Mouse (Mus musculus) kidney, adult 11 months (tissue): Measurements from ENCODE around the gene Pax3.
A peak's percentile ranks its signal among the peaks of the same experiment; 100 is the strongest.

Source experiments
- DNase-seq: peaks from one replicate; pipeline ENCODE4 v3.0.0; 2022

The Pax3 gene

GRCm38 (mm10) chr1:78171671-78172070 is 25.3 kb downstream of the Pax3 start:
- no peak for DNase-seq

- DNase-seq: no peak
Measured at GRCm38 (mm10) chr1:78170771-78171170, 26.2 kb downstream of the Pax3 start.

DNA sequence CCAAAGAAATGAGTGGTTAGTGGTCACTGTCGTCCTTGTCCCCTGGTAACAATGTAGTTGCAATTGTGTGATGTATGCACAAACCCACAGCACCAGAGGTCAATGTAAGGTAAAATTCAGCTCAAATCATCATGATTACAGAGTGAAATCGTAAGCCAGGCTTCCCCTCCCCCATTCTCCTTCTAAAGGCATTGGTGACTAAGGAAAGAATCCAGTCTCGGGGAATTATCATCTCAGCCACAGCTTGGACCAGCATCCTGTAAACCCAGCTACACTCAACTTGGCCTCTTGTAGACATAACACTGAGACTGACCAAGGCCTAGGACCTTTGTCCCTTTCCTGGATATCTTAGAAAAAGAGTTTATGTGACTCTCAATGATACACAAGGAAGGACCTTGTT is 28.1 kb downstream of the Pax3 start:
- DNase-seq: no peak

DNA sequence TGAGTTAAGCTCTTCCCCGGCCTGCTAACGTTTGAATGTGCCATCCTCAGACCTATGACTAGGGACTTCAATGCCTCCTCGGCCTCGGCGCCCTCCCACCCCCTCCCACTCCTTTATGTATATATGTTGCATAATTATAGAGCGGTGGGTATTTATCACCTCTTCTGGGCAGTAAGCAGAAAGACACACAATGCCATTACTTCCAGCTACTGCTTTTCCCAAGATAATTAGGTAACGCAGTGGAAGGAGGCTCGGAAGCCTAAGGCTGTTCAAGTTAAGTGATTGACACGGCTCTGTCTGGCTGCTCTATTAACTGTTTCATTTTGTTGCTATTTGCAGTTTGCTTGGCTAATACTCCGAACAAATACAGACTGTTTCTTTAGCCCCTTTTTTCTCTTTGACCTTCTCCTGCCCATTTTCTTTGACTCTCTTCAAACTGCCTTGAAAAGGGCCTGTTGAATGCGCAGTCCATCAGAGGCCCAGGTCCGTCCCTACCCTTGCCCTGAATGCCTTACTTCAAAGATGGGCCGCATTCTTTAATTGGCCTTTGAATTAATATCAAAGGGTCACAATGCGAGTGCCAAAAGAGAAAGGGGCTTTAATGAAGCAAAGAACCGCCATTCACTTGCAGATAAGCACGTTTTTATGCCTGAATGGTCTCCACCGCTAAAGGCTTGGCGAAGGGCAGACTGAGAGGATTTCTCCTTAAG is 29.2 kb downstream of the Pax3 start:
- no peak for DNase-seq

GRCm38 (mm10) chr1:78161745-78162144 is 35.2 kb downstream of the Pax3 start:
- no peak for DNase-seq

- DNase-seq: no peak
Measured at GRCm38 (mm10) chr1:78157930-78158329, 39.0 kb downstream of the Pax3 start.

DNA sequence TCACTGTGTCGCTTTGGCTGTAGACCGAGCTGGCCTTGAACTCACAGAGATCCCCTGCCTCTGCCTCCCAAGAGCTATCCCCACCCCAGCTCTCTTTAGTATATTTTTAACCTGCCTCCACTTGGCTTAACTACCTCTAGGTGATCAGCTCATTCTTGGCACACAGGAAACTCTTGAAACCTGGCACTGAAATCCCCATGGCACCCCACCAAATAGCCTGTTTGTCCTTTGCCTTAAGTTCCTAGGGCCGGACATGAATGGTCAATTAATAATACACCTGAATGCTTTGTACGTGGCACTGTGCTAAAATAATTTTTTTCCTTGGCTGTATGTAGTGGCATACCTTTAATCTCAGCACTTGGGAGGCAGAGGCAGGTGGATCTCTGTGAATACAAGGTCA is 41.1 kb downstream of the Pax3 start:
- peak; percentile 10 for DNase-seq

DNA sequence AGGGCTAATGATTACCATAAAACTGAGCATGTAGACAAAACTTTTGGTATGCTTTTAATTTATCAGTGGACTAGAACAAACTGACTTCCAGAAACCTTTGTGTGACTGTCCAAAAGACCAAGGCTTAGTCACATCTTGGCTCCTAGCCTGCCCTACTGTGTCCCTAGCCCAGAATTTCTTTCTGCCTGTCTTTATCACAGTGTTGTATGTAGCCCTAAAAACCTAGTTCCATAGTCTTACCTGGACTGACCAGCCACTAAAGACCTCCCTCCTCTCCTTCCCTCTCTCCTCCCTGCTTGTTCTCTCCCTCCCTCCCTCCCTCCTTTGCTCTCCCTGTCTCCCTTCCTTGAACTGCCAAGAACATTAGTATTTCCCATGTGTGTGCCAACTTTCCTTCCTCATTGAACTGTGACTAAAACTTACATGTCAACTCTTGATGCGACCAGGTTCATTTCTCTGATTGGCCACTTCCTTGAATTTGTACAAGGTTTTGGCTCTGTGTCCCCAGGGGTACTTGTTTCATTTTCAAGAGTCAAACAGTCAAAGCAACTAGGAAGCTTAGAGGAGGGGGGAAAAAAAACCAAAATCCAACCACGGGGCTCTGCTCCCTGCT is 48.8 kb downstream of the Pax3 start:
- no peak for DNase-seq

DNA sequence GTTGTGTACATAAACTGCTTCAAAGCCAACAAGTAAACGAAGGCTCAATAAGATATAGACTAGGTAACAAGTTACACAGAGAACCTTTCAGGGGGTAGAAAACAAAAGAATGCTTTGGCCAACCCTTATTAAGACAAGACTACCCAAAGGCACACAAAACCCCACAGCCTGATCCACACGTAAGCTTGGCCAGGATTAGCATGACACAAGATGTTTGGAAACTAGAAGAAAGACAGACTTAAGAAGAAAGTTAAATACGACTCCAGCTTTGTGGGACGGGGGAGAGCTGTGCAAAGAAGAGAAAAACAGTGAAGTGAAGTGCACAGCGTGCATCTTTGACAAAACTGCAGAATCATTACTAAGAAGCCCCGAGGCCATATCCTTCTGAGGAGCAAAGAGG is 53.5 kb downstream of the Pax3 start:
- no peak for DNase-seq

DNA sequence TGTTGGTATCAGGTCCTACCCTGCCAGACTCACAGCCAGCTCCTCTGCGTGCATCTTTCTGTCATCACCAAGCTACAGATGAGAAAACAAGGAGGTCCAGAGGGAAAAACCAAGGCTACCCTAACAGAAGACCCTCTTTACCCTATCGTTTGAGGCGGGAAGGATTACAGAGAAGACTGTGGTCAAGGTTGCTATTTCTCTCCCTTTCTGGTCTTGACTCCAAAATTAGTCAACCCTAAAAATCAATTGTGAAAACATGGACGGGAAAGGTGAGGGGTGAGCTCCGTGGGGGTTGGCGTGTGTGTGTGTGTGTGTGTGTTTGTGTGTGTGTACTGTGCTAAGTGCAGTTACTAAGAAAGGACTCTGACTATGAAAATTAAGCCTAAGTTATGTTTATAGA is 54.0 kb downstream of the Pax3 start:
- no peak for DNase-seq

GRCm38 (mm10) chr1:78141741-78142501 is 55.0 kb downstream of the Pax3 start:
- DNase-seq: no peak

DNA sequence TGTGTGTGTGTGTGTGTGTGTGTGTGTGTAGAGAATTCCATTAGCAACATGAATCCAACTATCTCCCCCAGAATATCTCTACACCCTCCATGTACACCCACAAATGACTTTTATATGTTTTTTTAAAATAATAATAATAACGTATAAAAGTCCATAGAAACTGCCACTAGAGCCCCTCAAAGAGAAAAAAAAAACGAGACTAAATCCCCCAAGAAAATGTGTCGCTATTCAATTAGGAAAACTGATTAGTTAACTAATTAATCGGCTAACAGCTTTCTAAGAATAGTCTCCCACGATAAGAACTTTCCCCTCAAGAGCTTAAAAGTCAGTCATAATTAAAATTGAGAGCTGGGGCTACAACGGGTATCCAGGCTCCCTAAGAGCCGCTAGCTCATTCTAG is 55.6 kb downstream of the Pax3 start:
- no peak for DNase-seq

- DNase-seq: no peak
Measured at GRCm38 (mm10) chr1:78140505-78141303, 56.2 kb downstream of the Pax3 start.

- DNase-seq: no peak
Measured at GRCm38 (mm10) chr1:78139287-78139686, 57.6 kb downstream of the Pax3 start.

GRCm38 (mm10) chr1:78129267-78129666 is 67.7 kb downstream of the Pax3 start:
- no peak for DNase-seq

DNA sequence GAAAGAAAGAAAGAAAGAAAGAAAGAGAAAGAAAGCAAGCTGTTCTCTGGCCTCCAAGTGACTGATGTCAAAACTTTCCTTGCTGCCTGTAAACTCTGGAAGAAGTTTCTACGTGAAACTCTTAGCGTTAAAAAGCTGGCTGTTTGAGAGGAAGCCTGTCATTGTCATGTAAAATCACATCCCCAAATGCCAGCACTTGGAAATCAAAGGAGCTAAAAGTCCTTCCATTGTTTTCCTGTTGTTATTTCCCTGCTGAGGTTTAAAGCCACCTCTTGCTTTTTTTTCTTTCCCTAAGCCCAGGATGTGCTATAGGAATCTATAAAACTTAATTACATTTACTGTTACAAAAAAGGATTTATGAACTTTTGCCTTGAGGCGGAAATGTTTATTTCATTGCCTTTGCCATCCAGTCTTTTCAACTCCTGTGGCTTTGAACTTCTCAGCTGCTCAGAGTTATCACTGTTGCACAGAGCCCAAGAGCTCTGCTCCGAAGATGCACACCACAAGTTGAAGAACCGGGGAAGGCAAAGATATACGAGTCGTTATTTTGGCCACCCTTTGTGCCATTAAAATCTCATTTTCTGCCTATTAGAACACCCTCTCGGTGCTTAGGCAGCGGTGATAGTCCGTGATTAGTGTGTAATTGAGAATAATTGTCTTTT is 76.9 kb downstream of the Pax3 start:
- no peak for DNase-seq

DNA sequence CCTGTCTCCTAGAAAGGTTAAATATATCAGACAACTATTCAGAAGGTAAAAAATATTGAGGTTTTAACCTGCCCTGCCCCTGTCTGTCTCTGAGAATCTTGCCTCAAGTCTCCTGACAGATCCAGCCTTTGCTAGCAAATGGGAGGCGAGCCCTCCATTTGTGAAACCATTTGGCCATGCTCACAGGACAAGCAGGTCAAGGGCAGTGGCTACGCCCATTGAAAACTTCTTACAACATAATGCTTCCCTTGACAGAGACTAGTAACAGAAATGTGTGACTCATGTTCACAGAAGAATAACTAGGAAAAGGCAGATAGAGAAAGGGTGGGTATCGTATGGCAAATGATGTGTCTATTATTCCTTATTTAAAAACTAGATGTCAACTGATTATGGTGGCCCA is 80.9 kb downstream of the Pax3 start:
- DNase-seq: no peak

- no peak for DNase-seq
Measured at GRCm38 (mm10) chr1:78110311-78110710, 86.6 kb downstream of the Pax3 start.

DNA sequence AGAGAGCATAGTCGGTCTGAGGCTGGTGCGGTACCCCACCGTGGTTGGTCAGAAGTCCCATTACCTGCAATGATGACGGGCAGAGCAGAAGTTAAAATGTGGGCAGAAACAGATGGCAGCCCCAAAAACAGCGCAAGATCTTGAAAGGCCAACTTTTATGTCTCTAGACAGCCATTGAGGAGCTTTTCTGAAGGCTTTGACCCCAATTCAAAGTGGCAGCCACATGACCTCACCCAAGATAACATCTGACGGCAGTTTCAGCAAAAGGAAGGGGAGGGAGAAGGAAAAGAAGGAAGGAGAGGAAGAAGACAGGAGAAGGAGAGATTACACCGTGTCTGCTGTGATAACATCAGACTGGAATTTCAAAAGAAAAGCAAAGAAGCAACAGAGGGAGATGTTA is 93.4 kb downstream of the Pax3 start:
- DNase-seq: no peak

DNA sequence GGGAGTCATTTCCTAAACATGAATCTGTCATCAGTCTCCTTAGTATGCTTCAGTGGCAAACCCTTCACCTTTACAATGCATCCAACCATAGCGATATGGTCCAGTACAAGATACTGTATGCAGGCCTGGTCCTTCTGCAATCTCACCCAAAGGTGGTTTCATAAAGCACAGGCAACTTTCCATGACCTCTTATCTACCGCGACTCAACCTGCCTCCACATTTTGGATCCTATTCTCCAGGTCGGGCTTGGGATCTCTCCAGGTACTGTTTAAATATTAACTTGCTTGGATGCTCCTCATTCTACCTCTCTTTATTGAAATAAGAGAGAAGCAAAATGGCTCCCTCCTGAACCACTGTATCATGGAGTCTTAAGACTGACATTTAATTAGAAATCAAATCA is 103.3 kb downstream of the Pax3 start:
- no peak for DNase-seq

DNA sequence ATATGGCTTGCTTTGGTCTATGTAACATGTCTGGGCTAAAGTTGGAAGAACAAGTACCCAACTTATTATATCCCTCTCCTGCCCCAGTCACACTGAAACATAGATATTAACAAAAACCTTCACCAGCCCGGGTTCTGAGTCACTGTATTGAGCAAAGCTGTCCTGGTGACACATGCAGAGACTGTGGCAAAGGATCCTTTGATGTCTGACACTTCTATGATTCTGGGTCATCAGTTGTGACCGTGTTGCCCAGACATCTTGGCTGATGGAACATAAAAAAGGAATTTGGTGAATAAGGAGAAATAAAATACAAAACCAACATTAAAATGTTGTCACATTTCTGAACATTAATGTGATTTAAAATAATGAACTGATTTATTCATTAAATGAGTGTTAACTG is 108.3 kb downstream of the Pax3 start:
- DNase-seq: no peak

GRCm38 (mm10) chr1:78081761-78082160 is 115.2 kb downstream of the Pax3 start:
- DNase-seq: no peak

DNA sequence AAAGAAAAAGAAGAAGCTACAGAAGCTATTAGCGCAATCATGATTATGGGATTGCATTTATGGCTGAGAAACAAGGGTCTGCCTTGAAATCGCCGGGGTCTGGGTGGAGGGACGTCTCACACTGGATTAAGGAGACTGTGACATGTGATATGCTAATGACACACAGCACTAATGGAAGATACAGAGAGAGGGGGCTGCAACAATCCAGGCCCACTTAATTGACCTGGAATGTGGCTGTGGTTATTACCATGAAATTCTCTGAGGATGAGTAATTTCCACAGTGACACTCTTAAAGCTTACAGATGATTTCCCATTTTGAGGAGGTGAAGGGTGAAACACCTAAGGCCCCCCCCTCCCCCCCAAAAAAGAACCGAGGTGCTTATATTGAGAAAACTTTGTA is 136.1 kb downstream of the Pax3 start:
- DNase-seq: no peak
